Mouse (Mus musculus): ENCODE data around the gene Fopnl.

Fopnl gene

DNA sequence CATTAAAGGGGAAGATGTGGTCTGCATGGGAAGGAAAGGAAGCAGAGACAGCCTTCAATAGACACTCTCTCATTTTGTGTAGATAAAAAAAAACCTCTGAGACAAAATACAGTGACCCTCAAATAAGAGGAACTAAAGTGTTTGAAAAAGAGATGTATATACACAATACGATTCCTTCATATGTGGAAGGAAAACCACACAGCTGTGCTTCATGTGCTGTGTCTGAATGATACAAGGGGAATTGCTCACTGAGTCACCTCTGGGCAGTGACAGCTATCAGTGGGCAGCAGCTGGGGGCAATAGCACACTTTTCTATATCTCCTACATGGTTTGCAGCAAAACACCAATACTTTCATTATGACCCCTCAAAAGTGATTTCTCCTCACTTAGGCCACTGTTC is 9.8 kb downstream of the Fopnl start:
- DNase-seq (ENCODE audit: low spot score) = no peak

DNA sequence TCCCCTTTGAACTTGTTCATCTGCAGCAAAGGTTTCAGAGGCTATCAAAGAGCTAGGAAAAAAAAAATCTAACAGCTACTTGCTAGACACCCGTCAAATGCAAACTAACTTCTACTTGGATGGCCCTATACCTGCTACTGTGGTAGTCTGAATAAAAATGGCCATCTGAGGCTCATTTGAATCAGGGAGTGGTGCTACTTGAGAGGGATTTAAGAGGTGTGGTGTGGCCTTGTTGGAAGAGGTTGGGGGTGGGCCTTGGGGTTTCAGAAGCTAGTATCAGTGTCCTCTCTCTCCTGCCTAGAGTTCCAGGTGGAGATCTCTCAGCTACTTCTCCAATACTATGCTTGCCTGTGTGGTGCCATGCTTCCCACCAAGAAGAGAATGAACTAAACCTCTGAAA is 10.8 kb downstream of the Fopnl start:
- no peak for DNase-seq (ENCODE audit: low spot score)

- DNase-seq (ENCODE audit: low spot score) = no peak
Measured at GRCm38 (mm10) chr16:14304791-14305190, 12.4 kb downstream of the Fopnl start.

DNA sequence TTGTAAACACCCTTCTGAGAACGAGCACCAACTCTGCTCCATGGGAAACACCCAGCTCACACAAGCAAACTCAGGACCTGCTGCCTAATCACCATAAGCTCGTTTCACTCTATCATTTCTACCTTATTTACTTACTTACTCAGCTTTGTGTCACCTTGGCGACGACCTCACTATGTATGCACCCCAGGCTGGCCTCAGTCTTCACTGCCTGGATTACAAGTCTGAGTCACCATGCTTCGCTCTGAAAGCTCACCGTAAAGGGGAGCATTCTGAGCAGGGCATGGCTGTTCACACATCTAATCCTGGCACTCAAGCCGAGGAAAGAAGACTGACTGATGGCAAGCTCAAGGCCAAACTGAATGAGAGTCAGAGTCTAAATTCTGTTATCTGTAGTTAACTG is 13.5 kb downstream of the Fopnl start:
- DNase-seq (ENCODE audit: low spot score) = no peak

- DNase-seq (ENCODE audit: low spot score) = no peak
Measured at GRCm38 (mm10) chr16:14303148-14303547, 14.1 kb downstream of the Fopnl start.

GRCm38 (mm10) chr16:14298461-14298860 is 18.7 kb downstream of the Fopnl start:
- DNase-seq (ENCODE audit: low spot score) = no peak

GRCm38 (mm10) chr16:14297746-14298145 is 19.5 kb downstream of the Fopnl start:
- no peak for DNase-seq (ENCODE audit: low spot score)

- DNase-seq (ENCODE audit: low spot score) = no peak
Measured at GRCm38 (mm10) chr16:14297137-14297536, 20.1 kb downstream of the Fopnl start.

GRCm38 (mm10) chr16:14296544-14297124 is 20.6 kb downstream of the Fopnl start:
- no peak for DNase-seq (ENCODE audit: low spot score)

GRCm38 (mm10) chr16:14295291-14295690 is 21.9 kb downstream of the Fopnl start:
- DNase-seq (ENCODE audit: low spot score) = no peak

- no peak for DNase-seq (ENCODE audit: low spot score)
Measured at GRCm38 (mm10) chr16:14292205-14293199, 24.7 kb downstream of the Fopnl start.

- no peak for DNase-seq (ENCODE audit: low spot score)
Measured at GRCm38 (mm10) chr16:14291223-14291622, 26.0 kb downstream of the Fopnl start, which contains the start of gene Myh11. Myh11 (minus strand) TSS chr16:14291372.

DNA sequence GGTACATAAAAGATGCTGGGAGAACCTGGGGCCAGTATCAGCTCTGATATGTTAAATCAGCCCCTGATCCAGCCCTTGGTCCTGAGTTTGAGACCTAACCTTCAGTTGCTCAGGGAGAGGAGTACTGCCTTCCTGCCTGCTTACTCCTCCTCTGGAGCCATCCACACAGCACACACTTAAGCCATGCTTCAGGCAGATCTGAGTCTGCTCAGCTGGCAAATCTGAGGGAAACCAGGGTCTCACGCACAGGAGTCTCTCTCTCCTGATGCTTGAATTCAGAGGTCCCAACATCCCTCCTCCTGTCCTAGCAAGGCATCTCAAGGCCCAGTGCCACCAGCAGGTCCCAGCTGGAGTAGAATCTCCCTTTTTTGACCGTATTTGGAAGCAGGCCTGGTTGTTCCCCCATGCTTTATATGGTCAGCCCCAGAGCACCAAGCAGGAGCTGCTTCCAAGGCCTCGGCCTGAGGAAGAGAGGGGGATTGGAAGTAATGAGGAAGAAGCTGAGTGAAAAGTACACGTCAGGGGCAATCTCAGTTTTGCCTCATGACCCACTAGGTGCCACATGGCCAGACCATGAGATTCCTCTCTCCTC is 44.7 kb downstream of the Fopnl start:
- no peak for DNase-seq (ENCODE audit: low spot score)

- peak; percentile 76 for DNase-seq (ENCODE audit: low spot score)
Measured at GRCm38 (mm10) chr16:14265203-14265920, 51.8 kb downstream of the Fopnl start.

DNA sequence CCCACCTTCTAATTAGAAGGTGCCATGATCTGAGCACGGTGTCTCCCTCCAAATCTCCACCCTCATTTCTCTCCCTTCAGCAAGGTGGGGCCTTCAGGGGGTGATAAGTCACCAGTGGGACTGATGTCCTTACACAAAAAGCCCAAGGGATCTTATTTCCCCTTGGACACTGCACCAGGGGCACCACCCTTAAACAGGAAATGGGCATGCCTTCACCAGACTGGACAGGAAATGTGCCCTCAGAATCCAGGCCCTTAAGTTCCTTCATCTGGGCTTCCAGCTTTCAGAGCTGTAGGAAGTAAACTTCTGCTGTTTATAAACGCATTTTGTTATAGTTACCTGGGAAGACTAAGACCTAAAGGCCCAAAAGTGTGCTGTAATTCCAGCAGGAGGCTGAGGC is 52.7 kb downstream of the Fopnl start:
- no peak for DNase-seq (ENCODE audit: low spot score)

- DNase-seq (ENCODE audit: low spot score) = no peak
Measured at GRCm38 (mm10) chr16:14263241-14263640, 54.0 kb downstream of the Fopnl start.

DNA sequence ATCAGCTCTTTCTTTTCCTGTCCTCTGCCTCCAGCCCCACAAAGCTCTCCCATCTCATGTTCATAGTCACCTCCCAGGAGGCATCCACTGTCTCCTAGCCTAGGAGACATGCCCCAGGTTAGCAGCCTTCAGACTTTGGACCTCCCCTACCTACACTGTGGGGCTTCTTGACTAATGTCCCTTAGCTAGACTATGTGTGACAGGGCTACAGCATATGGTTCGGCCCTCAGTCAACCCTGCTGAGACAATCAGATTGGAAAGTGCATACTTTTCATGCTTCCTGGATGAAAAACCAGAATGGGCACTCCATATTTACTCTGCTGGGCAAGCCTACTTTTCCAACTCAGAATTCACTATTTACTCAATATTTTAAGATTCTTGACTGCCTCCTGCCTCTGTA is 54.8 kb downstream of the Fopnl start:
- DNase-seq (ENCODE audit: low spot score) = no peak

- peak; percentile 99 for DNase-seq (ENCODE audit: low spot score)
Measured at GRCm38 (mm10) chr16:14258856-14259255, 58.3 kb downstream of the Fopnl start.

DNA sequence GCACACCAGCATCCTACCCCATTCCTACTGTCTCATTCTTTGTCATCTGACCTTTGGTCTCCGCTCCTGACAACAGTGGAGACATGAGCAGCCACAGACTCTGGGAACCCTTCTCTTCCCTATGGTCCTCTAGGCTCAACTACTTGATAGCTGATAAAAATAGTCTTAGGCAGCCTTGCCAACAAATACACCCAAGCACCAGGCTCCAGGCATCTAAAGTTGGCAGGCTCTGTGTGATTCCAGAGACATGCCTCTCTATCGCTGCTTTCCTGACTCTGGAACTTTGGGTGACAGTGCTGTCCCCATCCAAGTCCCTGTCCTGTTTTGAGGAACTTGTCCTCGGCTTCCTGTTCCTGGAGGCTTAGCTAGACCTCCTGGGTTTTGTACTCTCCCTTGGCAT is 63.6 kb downstream of the Fopnl start:
- DNase-seq (ENCODE audit: low spot score) = peak; percentile 88

- no peak for DNase-seq (ENCODE audit: low spot score)
Measured at GRCm38 (mm10) chr16:14252877-14253276, 64.3 kb downstream of the Fopnl start.

DNA sequence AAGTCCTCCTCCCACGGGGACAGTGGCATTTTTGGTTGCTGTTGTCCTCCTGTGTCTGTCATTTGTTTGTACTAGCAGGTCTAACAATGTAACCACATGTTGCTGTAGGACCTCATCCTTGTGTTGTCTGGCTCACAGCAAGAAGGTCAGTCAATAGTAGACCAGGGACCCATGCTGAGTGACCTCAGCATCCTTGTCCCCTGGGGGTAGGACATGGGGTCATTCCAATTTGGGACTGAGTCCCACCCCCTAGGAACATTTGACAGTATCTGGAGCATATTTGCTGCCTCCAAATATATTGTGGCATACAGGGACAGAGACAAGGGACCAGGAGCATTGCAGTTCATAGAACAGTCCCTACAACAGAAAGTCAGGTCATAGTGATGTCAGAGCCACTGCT is 67.3 kb downstream of the Fopnl start:
- DNase-seq (ENCODE audit: low spot score) = no peak

Measured in adipocyte (in vitro differentiated cells).